ENCODE assay signal across 30 mouse cellular contexts in genomic region chr5:20328901-20329300, GRCm38 (mm10).
DNase-seq lines count a peak whose midpoint lies in the region; ATAC-seq and TF ChIP-seq lines count a peak whose summit lies in the region.
"Had no signal": no experiment of that assay in that cellular context is flagged by ENCODE, and none has a peak within 500 bp of the region (broad histone marks: within the 10 kb centered on the region; RNA-seq: fewer than 3 reads in every experiment).

No protein-coding gene starts in this region.

- 27% methylated on average over 1 of the region's 1 CpGs for WGBS in heart, embryonic 12.5 days
- 42% methylated on average over 1 of the region's 1 CpGs for WGBS in heart, embryonic 11.5 days (ENCODE audit: insufficient replicate concordance)
- 30% methylated on average over 1 of the region's 1 CpGs for WGBS in lung, embryonic 14.5 days

- no peak for TF ChIP-seq POLR2A in brain, embryonic 14.5 days (IDR thresholded peaks at IDR 0.05; ENCODE audit: borderline replicate concordance, extremely low read depth, insufficient read depth, insufficient read length, poor library complexity, severe bottlenecking)

- peak; percentile 64 for DNase-seq in lung, embryonic 14.5 days
- no peak for DNase-seq in lung, postnatal 36 days
- peak; percentile 70 for DNase-seq in brain, adult 2 months (ENCODE audit: low read depth, low spot score)
- peak; percentile 39 for DNase-seq in brain, embryonic 14.5 days (ENCODE audit: low read depth)
- DNase-seq in adrenal gland, adult 18-20 months (ENCODE audit: low spot score in 2 of 2): no peak
- DNase-seq: adrenal gland, adult 2 months; adrenal gland, postnatal 36 days; B cell, adult 2 months; gastrocnemius, postnatal 25 days; heart, adult 11 months; heart, postnatal 4 days; kidney, adult 11 months; kidney, postnatal 14 days; left cerebral cortex, postnatal 4 days; lung, postnatal 4 days; right cerebral cortex, postnatal 4 days; thymus, adult 18-20 months; thymus, postnatal 25 days had no signal

- ATAC-seq in heart, embryonic 12.5 days (ENCODE audit: insufficient number of reproducible peaks, low FRiP score): peak; percentile 64; the same call in 1 of the 2 replicates
- ATAC-seq in heart, embryonic 11.5 days (replicated peaks; ENCODE audit: insufficient number of reproducible peaks, low FRiP score, low TSS enrichment): no peak
- no peak; the same call in 1 of the 2 replicates for ATAC-seq in lung, embryonic 14.5 days (ENCODE audit: insufficient read depth)
- ATAC-seq: forebrain, embryonic 13.5 days; inflammation-experienced regulatory T-cells, adult 6 months; midbrain, embryonic 13.5 days had no signal

- no peaks in the 10 kb centered on the region for H3K9me3 ChIP-seq in heart, embryonic 12.5 days (replicated peaks)
- H3K9me3 ChIP-seq in heart, embryonic 11.5 days (replicated peaks; ENCODE audit: control insufficient read depth, low read length): no peaks in the 10 kb centered on the region
- H3K9me3 ChIP-seq in lung, embryonic 14.5 days (ENCODE audit: low read depth, low read length): no peaks in the 10 kb centered on the region
- H3K9me3 ChIP-seq: embryonic facial prominence, embryonic 15.5 days; forebrain, embryonic 13.5 days; heart, embryonic 10.5 days; lung, embryonic 15.5 days; megakaryocyte, embryonic 14.5 days; midbrain, embryonic 13.5 days had no signal

- no peak overlapping the region for H3K9ac ChIP-seq in heart, embryonic 12.5 days
- no peak overlapping the region for H3K9ac ChIP-seq in heart, embryonic 11.5 days (ENCODE audit: low read depth, low read length)
- no peak overlapping the region for H3K9ac ChIP-seq in lung, embryonic 14.5 days
- H3K9ac ChIP-seq: embryonic facial prominence, embryonic 15.5 days; forebrain, embryonic 13.5 days; hindbrain, embryonic 14.5 days; liver, embryonic 14.5 days; lung, embryonic 15.5 days; midbrain, embryonic 13.5 days had no signal

- H3K4me3 ChIP-seq in heart, embryonic 12.5 days: no peak overlapping the region
- H3K4me3 ChIP-seq in heart, embryonic 11.5 days (ENCODE audit: low read depth, low read length): no peak overlapping the region
- H3K4me3 ChIP-seq in lung, embryonic 14.5 days (ENCODE audit: low read depth, low read length): no peak overlapping the region
- H3K4me3 ChIP-seq: embryonic facial prominence, embryonic 15.5 days; forebrain, embryonic 13.5 days; heart, embryonic 10.5 days; lung, embryonic 15.5 days; megakaryocyte, embryonic 14.5 days; midbrain, embryonic 13.5 days had no signal

- H3K27me3 ChIP-seq in heart, embryonic 12.5 days (replicated peaks): no peaks in the 10 kb centered on the region
- H3K27me3 ChIP-seq in heart, embryonic 11.5 days (ENCODE audit: control insufficient read depth, insufficient read depth, low read length): no peaks in the 10 kb centered on the region
- H3K27me3 ChIP-seq in lung, embryonic 14.5 days (ENCODE audit: insufficient read depth, low read length): no peaks in the 10 kb centered on the region
- H3K27me3 ChIP-seq: embryonic facial prominence, embryonic 15.5 days; forebrain, embryonic 13.5 days; lung, embryonic 15.5 days; megakaryocyte, embryonic 14.5 days; midbrain, embryonic 13.5 days had no signal

- no peaks in the 10 kb centered on the region for H3K4me1 ChIP-seq in heart, embryonic 12.5 days (replicated peaks)
- no peaks in the 10 kb centered on the region for H3K4me1 ChIP-seq in heart, embryonic 11.5 days (ENCODE audit: control insufficient read depth, insufficient read depth, low read length)
- no peaks in the 10 kb centered on the region for H3K4me1 ChIP-seq in lung, embryonic 14.5 days (ENCODE audit: insufficient read depth)
- H3K4me1 ChIP-seq: embryonic facial prominence, embryonic 15.5 days; forebrain, embryonic 13.5 days; heart, embryonic 10.5 days; lung, embryonic 15.5 days; megakaryocyte, embryonic 14.5 days; midbrain, embryonic 13.5 days had no signal

- no peak for TF ChIP-seq CTCF in lung, embryonic 14.5 days (IDR thresholded peaks at IDR 0.05; ENCODE audit: low read depth)
- TF ChIP-seq CTCF in brain, embryonic 14.5 days (IDR thresholded peaks at IDR 0.05; ENCODE audit: borderline replicate concordance, extremely low read depth, insufficient read depth, insufficient read length): no peak

- no peak overlapping the region for H3K4me2 ChIP-seq in heart, embryonic 12.5 days
- no peak overlapping the region for H3K4me2 ChIP-seq in heart, embryonic 11.5 days
- no peak overlapping the region for H3K4me2 ChIP-seq in lung, embryonic 14.5 days
- H3K4me2 ChIP-seq: embryonic facial prominence, embryonic 15.5 days; forebrain, embryonic 13.5 days; hindbrain, embryonic 14.5 days; lung, embryonic 15.5 days; midbrain, embryonic 13.5 days had no signal

- no peak overlapping the region for H3K27ac ChIP-seq in heart, embryonic 12.5 days (ENCODE audit: poor library complexity, severe bottlenecking)
- no peak overlapping the region for H3K27ac ChIP-seq in heart, embryonic 11.5 days (ENCODE audit: low read depth, low read length)
- H3K27ac ChIP-seq in lung, embryonic 14.5 days (ENCODE audit: low read depth): no peak overlapping the region
- H3K27ac ChIP-seq: embryonic facial prominence, embryonic 15.5 days; forebrain, embryonic 13.5 days; heart, embryonic 10.5 days; hindbrain, embryonic 14.5 days; liver, embryonic 14.5 days; lung, embryonic 15.5 days; midbrain, embryonic 13.5 days; stomach, postnatal 0 days had no signal

- no peaks in the 10 kb centered on the region for H3K36me3 ChIP-seq in heart, embryonic 12.5 days
- H3K36me3 ChIP-seq in heart, embryonic 11.5 days (ENCODE audit: control insufficient read depth, insufficient read depth, low read length): no peaks in the 10 kb centered on the region
- H3K36me3 ChIP-seq in lung, embryonic 14.5 days (ENCODE audit: insufficient read depth): no peaks in the 10 kb centered on the region
- H3K36me3 ChIP-seq: embryonic facial prominence, embryonic 15.5 days; heart, embryonic 10.5 days; lung, embryonic 15.5 days; midbrain, embryonic 13.5 days had no signal

Comparison
In these comparisons a context has a peak if more than half of its experiments do, and no peak if none do; other contexts are left out.
1. DNase-seq: peak in lung, embryonic 14.5 days (single experiment), brain, adult 2 months (single experiment) and brain, embryonic 14.5 days (single experiment); none in lung, postnatal 36 days (single experiment) and adrenal gland, adult 18-20 months (0 of 2).